Mouse (Mus musculus) CD4-positive helper T cell, adult 2 months (primary cell): Measurements from ENCODE around the gene Kif1a.

Experiments used
- DNase-seq: peaks from one replicate; pipeline ENCODE4 v3.0.0-alpha.2; 2012; ENCODE audit warnings: low read depth, missing footprints, low spot score

Kif1a gene

GRCm38 (mm10) chr1:93098956-93099355 is 2.8 kb downstream of the Kif1a start:
- no peak for DNase-seq

DNA sequence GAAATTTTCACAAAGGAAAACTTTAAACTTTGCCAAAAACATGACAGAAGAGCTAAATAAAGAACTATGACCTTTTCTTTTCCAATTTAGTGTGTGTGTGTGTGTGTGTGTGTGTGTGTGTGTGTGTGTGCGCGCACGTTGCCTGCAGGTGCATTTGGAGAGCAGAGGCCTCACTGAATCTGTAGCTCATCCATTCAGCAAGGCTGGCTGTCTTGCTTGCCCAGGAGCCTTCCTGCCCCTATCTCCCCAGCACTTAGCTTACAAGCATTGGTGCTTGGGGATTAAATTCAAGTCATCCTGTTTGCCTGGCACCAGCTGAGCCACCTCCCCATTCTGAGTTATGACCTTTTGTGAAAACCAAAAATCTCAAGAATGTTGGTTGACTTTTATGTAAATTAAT is 9.2 kb downstream of the Kif1a start:
- no peak for DNase-seq

- no peak for DNase-seq
These were observed 16.6 kb downstream of the Kif1a start for GRCm38 (mm10) chr1:93085136-93085535.

GRCm38 (mm10) chr1:93083420-93084285 is 18.1 kb downstream of the Kif1a start:
- DNase-seq: no peak

- no peak for DNase-seq
These were observed 19.6 kb downstream of the Kif1a start for GRCm38 (mm10) chr1:93082121-93082520.

GRCm38 (mm10) chr1:93080930-93081589 is 20.7 kb downstream of the Kif1a start:
- DNase-seq: no peak

GRCm38 (mm10) chr1:93079602-93080001 is 22.1 kb downstream of the Kif1a start:
- DNase-seq: no peak

- no peak for DNase-seq
These were observed 29.4 kb downstream of the Kif1a start for GRCm38 (mm10) chr1:93072279-93072865.

GRCm38 (mm10) chr1:93071487-93071971 is 30.2 kb downstream of the Kif1a start:
- no peak for DNase-seq

DNA sequence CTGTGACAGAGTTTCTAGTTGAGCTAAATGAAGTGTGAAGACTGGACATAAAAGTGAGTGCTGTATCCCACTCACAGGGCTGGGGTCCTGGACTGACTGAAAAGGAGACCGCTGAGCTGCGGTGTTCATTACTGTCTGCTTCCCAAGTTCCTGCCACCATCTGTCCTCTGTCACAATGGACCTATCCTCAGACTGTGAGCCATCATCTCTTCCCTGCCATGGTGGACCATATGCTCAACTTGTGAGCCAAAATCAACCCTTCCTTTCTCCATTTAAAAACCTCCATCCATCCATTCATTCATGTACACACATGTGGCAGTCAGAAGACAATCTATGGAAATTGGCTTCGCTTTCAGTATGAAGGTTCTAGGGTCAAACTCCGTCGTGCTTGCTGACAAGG is 30.9 kb downstream of the Kif1a start:
- DNase-seq: no peak

DNA sequence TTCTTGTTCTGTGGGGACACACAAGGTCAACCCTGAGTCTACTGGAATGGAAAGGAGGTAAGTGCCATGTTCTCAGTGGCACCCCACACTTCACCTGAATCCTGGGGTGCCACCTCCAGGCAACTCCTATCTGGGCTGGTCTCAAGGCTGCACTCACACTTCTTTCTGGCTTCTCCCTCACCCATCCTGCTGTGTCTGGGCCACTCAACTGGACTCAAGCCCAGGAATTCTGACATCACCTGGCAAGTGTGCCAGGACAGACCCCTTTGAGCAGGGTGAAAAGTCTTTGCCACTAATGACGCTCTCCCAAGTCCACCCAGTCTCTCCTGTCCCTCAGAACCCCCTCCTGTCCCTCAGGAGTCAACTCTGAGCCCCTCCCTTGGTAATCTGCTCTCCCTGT is 33.2 kb downstream of the Kif1a start:
- no peak for DNase-seq

DNA sequence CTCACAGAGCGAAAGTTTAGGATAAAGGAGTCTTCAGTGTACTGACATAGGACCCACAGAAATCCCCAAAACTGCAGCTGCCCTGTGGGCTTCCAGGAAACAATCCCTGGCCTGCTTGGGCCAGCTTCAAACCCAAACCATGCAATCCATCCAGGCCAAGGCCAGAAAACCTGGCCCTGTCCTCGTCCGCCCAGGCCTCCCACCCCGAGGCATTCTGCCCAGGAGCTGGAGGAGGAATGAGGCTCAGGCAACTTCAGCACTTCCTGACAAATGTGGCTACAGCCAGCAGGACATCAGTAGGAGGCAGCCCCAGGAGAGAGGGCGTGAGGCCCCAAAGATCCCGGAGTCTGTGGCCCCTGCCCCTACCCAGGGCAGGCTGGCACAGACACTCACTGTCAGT is 36.1 kb downstream of the Kif1a start:
- DNase-seq: no peak

- no peak for DNase-seq
These were observed 38.1 kb downstream of the Kif1a start for GRCm38 (mm10) chr1:93063694-93064093.

DNA sequence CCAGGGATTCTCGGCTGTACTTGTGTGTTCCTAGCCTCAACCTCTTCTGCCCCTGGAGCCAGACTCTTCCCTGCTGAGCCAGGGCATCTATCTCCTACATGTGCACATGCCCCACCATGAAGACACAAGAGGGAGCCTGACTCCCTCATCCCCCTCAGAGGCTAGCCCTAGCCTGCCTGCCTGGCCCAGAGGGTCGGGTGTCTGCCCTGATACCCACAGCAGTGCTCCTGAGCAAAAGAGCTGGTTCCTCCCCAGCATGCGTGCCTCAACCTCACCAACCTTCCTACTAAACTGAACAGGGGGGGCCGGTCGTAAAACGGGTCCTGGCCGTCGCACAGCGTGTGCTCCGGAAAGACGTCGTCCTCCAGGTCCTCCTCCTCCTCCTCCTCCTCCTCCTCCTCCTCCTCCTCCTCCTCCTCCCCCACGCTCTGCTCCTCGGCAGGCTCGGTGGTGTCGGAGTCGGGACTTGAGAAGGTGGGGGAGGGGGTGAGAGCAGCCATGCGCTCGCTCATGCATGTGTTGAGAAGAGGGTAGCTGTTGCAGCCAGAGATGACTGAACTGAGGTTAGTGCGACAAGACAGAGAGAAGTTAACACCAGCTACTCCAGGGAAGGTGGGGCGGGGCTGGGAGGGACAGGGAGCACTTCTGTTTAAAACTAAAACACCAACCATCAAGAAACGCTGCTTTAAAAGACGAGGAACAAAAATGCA is 50.5 kb downstream of the Kif1a start:
- no peak for DNase-seq

DNA sequence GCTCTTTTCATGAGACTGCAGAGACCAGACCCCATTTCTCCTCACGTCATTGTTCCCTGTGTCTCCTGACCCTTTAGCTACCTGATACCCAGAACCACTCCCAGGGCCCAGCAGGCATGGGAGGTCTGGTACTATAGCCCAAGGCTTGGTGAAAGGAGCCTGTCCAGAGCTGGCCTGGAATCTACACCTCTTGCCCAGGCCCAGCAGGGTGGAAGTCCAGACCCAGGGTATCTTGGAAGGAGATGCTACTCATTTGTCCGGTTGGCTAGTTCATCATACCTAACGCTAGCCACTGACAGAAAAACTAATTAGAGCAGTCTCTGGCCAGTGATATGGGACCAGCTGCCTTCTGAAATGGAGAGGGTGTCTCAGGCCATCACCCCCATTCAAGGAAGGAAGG is 51.7 kb downstream of the Kif1a start:
- no peak for DNase-seq

- no peak for DNase-seq
These were observed 55.5 kb downstream of the Kif1a start for GRCm38 (mm10) chr1:93046153-93046789.

DNA sequence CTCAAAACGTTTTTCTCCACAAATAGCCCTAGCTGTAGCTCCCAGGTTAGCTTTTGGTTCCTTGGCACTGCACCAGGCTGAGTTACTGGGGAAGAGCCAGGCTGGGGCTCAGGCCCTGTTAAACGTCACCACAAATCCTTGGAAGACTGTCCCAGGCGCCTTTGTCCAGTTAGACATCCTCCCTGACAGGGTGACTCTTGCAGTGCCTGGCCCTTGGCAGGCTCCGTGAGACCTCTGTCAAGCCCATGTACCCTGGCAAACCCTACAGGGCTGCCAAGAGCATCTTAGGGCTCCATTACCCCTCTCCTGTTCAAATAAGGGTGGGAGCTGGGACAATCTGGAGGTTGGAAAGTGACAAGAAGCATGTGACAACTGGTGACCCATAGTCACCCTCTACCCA is 65.8 kb downstream of the Kif1a start:
- DNase-seq: no peak

DNA sequence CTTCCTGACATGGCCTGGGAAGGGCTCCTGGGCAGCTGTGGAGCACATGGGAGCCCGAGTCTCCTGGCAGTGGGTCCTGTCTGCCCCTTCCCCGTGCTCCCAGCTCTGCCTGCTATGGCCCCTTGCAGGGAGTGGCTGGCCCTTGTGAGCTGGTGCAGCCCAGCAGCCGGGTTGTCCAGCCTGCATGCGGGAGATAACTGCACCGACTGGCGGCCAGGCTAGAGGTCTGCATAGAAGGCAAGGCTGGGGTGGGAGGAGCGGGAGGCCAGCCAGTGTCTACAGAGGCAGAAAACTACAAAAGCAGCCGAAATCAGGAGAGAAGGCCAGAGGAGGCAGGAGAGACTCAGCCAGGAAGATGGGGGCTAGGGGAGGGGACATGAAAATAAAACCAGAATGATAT is 67.8 kb downstream of the Kif1a start:
- no peak for DNase-seq

DNA sequence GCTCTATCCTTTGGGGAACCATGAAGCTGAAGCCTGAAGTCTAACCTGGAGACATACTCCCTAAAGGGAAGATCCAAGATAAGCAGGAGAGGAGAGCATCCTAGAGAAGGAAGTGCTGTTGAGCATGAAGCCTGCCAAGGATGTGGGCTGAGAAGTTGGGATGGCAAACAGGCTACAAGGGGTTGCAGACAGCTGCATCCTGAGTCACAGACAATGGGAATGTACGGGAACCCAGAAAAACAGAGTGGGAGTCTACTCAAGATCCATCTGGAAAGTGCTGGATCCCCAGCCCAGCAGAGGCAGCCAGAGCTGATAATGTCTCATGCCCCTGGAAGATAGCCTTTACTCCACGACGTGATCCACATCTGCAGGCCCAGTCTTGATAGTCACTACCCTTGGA is 70.6 kb downstream of the Kif1a start:
- DNase-seq: no peak

DNA sequence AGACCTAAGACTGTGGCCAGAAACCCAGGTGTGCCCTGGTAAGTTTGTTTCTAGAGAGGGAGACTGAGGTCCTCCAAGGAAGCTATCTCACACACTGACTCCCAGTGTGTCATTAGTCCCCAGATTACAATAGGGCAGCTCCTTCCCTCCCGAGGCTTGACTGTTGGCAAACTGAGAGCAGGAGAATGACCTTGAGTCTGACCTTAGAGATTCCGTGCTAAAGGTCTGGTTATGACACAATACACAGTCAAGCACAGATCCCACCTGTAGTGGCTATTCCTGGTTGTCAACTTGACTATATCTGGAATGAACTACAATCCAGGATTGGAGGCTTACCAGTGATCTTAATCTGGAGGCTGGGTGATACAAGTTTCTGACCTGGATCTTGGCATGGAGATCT is 71.7 kb downstream of the Kif1a start:
- DNase-seq: no peak

GRCm38 (mm10) chr1:93029387-93029786 is 72.4 kb downstream of the Kif1a start:
- no peak for DNase-seq
